Mouse (Mus musculus): Measurements from ENCODE around the gene Timp2.

Timp2 gene

GRCm38 (mm10) chr11:118289999-118290889, 65.3 kb downstream of the Timp2 start, which contains the start of gene Usp36:
Gene Usp36 (minus strand): TSS chr11:118290244.
- DNase-seq (ENCODE audit: low read depth), result peak; percentile 99

DNA sequence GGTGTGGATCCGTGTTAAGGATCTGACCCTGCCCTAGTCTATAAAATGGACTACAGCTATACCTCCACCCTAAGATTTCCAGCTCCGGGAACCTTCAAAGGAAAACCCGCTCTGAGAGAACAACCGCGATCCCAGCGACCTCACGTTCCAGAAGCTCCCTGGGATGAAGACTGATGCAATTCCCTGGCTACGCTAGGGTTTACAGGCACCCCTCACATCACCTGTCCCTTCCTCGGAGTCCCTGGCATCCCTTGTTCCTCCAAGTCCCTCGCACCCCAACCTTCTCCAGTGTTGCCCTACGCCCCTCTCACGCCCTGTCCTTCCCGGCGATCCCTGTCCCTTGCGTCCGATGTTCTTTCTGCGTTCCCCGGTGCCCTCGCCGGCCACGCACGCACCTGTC, 66.0 kb downstream of the Timp2 start:
- DNase-seq (ENCODE audit: low read depth), result no peak

- no peak for DNase-seq (ENCODE audit: low read depth)
Observed at GRCm38 (mm10) chr11:118289037-118289511, 66.5 kb downstream of the Timp2 start.

- no peak for DNase-seq (ENCODE audit: low read depth)
Observed at GRCm38 (mm10) chr11:118287573-118287972, 68.0 kb downstream of the Timp2 start.

- no peak for DNase-seq (ENCODE audit: low read depth)
Observed at GRCm38 (mm10) chr11:118286434-118286833, 69.1 kb downstream of the Timp2 start.

GRCm38 (mm10) chr11:118285791-118286190, 69.7 kb downstream of the Timp2 start:
- DNase-seq (ENCODE audit: low read depth), result no peak

DNA sequence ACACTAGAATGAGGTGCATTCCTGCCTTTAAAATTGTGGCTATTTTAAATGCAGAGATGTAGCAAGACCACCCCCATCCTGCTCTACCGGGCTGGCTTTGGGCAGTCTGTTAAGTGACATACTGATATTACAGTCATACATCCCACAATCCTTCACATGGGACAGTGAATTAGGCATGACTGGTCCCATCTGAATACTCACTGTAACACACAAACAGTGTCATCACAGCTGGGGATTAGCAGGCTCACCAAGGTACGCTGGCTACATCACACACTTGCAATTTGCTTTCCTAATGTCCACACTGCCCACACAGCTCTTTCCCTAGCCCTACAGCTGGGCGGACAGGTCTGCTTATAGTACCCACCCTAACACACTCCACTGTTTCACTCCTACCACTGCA, 75.3 kb downstream of the Timp2 start:
- no peak for DNase-seq (ENCODE audit: low read depth)

GRCm38 (mm10) chr11:118276328-118276727, 79.2 kb downstream of the Timp2 start:
- DNase-seq (ENCODE audit: low read depth), result no peak

DNA sequence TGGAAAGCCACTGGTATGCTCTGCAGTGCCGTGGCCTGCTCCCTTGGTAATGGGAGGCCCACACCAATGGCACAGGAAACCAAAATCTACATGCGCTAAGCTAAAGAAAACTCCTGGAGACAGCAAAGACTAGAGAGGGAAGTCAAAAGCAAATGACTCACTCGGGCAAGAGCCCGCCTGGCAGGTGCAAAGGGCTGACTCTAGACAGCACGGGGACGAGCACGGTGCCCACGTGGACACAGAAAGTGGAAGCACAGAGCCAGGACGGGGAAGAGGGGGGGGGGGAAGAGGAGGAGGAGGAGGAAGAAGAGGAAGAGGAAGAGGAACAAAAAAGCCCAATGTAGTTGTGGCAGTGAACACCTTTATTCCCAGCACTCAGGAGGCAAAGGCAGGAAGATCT, 80.4 kb downstream of the Timp2 start:
- DNase-seq (ENCODE audit: low read depth), result no peak

DNA sequence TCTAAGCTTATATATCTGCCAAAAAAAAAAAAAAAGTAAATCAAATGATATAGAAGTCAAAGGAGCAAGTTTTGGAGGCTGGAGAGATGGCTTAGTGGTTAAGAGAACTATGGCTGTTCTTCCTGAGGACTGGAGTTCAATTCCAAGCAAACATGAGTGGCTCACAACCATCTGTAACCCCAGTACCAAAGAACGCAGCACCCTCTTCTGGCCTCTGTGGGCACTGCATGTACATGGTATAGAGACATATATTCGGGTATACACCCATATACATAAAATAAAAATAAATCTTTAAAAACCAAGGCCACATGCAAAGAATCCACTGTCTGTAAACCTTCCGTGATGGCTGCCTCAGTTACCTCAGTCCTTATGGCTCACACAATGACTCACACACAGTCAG, 85.7 kb downstream of the Timp2 start:
- DNase-seq (ENCODE audit: low read depth), result no peak

DNA sequence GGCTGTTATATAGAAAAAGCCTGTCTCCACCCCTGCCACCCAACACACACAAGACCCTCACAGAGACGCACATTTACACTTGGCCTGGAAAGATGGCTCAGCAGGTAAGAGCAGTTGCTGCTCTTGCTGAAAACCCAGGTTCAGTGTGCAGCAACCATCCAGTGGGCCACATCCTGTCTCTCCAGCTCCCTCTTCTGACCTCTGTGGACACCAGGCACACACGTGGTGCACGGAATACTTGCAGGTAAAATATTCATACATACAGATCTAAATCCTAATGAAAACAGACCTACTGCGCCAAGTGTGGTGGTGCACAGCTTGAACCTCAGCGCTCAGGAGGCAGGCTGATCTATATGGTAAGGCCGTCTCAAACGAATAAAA, 88.9 kb downstream of the Timp2 start:
- DNase-seq (ENCODE audit: low read depth), result no peak

DNA sequence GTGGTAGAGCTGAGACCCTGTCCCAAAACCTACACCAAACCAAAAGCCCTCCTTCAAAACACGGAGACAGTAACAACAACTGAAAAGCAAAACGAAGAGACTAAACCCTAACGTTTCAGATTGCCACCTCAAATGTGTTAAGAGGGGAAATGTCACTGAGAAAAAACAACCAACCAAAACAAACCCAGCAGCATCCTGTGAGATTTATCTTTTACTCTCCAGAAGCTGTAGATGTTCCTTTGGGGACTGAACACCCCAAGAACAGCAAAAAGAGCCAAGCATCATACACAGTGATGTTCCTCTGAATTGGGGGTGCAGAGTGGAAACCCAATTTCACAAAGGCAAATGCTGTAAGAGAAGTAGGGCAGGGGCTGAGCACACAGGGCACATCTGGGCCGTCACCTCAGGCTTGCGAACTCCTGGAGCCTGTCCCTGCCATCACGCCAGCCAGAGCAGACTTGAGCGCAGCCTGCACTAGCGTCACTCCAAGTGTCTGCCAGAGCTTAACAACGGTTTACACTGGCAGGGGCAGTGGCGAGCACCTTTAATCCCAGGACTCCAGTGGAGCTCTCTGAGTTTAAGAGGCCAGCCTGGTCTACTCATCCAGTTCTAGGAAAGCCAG, 89.4 kb downstream of the Timp2 start:
- DNase-seq (ENCODE audit: low read depth), result no peak

DNA sequence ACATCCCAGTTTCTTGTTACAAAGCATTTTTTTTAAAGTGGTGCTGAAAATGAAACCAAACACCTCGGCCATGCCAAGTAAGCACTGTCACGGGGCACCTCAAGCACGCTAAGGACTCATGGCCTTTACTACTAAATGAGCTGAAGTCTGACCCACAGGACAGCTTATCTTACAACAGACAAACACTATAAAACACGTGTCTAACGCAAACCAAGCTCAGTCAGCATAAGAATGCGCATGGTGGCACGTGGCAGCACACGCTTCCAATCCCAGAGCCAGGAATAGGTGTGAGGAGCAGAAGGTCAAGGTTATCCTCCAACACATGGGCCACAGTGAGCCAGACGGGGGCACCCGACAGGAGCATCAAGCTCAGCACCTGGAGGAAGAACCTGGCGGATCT, 89.9 kb downstream of the Timp2 start:
- DNase-seq (ENCODE audit: low read depth), result no peak

- no peak for DNase-seq (ENCODE audit: low read depth)
Observed at GRCm38 (mm10) chr11:118263146-118263545, 92.4 kb downstream of the Timp2 start.

- DNase-seq (ENCODE audit: low read depth), result no peak
Observed at GRCm38 (mm10) chr11:118260081-118260480, 95.5 kb downstream of the Timp2 start.

GRCm38 (mm10) chr11:118259580-118259979, 96.0 kb downstream of the Timp2 start:
- no peak for DNase-seq (ENCODE audit: low read depth)

DNA sequence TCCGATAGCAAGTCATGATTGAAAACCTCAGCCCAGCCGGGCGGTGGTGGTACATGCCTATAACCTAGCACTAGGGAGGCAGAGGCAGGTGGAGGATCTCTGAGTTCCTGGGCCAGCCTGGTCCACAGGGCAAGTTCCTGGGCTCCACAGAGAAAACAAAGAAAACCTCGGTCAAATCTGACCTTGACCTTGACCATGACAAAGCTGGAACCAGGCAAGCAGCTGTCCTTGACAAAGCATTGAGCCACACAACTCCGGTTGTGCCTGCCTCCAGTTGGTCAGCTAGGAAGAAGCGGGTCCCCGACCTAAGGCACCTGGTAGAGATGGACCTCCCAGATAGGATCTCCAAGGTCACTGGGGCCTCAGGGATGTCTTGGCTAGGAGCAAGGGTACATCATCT, 99.2 kb downstream of the Timp2 start:
- DNase-seq (ENCODE audit: low read depth), result no peak

DNA sequence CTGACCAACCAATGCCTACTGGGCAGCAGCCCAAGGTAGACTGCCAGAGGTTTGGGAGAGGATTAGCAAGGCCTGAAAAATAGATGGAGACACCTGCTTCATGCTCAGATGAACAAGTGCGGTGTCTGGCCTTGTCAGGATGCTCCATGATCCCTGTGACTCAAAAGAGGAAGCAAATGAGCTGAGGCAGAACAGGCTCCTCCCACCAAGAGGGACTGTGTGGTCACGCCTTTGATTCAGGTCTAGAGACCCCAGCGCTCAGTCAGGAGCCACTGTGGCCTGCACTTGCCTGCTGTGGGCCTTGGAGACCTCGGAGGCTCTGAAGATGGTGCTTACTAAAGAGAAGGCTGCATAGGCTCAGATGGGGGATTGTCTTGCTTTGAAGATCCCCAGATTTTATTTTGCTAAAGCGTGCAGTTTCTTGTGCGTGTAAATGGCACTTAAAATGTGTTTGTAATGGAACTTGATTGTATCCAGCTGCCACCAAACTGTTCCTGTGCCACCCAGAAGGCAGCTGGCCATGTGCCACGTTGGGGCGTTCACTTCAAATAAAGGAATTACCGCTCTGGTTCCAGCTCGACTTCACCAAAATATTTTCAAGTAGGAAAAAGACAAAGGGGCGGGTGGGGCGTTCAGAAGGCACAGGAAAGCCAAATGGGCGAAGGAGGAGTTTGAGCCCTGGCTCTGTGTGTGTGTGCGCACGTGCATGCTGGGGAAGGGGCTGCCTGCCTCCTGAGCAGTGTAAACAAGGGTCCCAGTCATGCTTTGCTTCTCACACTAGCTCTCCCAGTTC, 101.2 kb downstream of the Timp2 start:
- peak; percentile 45 for DNase-seq (ENCODE audit: low read depth)

DNA sequence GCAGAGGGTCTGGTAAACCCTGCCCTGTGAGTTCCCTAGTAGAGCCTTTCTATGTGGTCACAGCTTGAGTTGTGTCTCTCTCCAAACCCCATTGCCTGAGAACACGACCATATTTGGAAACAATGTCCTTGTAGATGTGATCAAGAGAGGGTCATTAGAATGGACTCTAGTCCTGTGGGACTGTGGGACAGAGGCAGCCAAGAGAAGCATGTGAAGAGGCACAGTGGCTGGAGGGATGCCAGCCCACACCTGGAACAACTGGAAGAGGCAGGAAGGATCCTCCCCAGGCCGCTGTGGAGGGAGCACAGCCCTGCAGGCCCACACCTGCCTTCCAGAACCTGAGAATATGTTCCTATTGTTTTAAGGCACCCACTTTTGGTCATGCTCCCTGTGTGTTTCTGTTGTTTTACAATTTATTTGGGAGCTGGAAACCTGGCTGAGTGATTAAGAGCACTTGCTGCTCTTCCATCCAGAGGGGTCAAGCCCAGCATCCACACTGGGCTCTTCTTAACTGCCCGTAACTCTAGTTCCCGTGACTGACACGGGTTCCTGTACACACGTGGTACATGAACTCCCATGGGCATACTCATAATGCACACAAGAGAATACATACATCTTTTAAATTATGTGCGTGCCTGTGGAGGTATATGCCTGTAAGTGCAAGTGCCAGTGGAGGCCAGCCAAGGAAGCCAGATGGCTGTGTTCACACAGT, 101.9 kb downstream of the Timp2 start:
- DNase-seq (ENCODE audit: low read depth), result no peak
